Mouse (Mus musculus) lung, embryonic 14.5 days (tissue): ENCODE data around the gene Grk3. TPM values are rescaled to one million over a fixed set of nuclear protein-coding genes. Genes with fewer than 3 reads are reported as not detected.

ENCODE experiments used
- ATAC-seq: fragments of 200-750 bp; cut with Nextera tagmentation; 2 replicates; pipeline ENCODE4 v1.8.0; 2017; ENCODE audit warnings: mild to moderate bottlenecking, moderate TSS enrichment, moderate library complexity; ENCODE audit not compliant: insufficient read depth
- DNase-seq: peaks from one replicate; pipeline ENCODE4 v3.0.0-alpha.2; 2015
- H3K27ac ChIP-seq: fragments of 300-500 bp; sonication (generic); 2 replicates; pipeline ENCODE4 v1.5.1; 2014; ENCODE audit warnings: low read depth, mild to moderate bottlenecking, moderate library complexity
- H3K27me3 ChIP-seq: fragments of 300-500 bp; sonication (generic); 2 replicates; pipeline ENCODE4 v1.6.1; 2014; ENCODE audit warnings: low read length, control low read depth; ENCODE audit not compliant: insufficient read depth
- H3K36me3 ChIP-seq: fragments of 300-500 bp; sonication (generic); 2 replicates; pipeline ENCODE4 v1.6.1; 2014; ENCODE audit warnings: control low read depth; ENCODE audit not compliant: insufficient read depth
- H3K4me1 ChIP-seq: fragments of 300-500 bp; sonication (generic); 2 replicates; pipeline ENCODE4 v1.6.1; 2014; ENCODE audit warnings: antibody characterized with exemption, control low read depth; ENCODE audit not compliant: insufficient read depth
- H3K4me2 ChIP-seq: fragments of 300-500 bp; sonication (generic); 2 replicates; pipeline ENCODE4 v1.6.1; 2014; ENCODE audit warnings: mild to moderate bottlenecking
- H3K4me3 ChIP-seq: fragments of 300-500 bp; sonication (generic); 2 replicates; pipeline ENCODE4 v1.5.1; 2014; ENCODE audit warnings: low read depth, low read length
- H3K9ac ChIP-seq: fragments of 300-500 bp; sonication (generic); 2 replicates; pipeline ENCODE4 v1.6.1; 2014
- H3K9me3 ChIP-seq: fragments of 300-500 bp; sonication (generic); 2 replicates; pipeline ENCODE4 v1.6.1; 2016; ENCODE audit warnings: low read depth, low read length, control low read depth
- CTCF ChIP-seq: IDR thresholded peaks from 2 replicates; pipeline ENCODE4 v1.5.1; 2016; ENCODE audit warnings: antibody characterized with exemption, low read depth
- WGBS: fragments of 180-500 bp; shearing (Covaris S2); extraction: QIAGEN DNeasy Blood & Tissue Kit; methylation state at CpG from one replicate; pipeline ENCODE4 v1.1.7; 2014; 5-methylcytosine and 5-hydroxymethylcytosine counted together
- polyA plus RNA-seq: library from polyadenylated mRNA; unstranded; fragments of >200 nt; fragmentation: Nextera tagmentation; extraction: Ambion mirVana; gene quantifications from 2 replicates; pipeline ENCODE4 v1.2.1, GENCODE M21; 2014

The Grk3 gene
- polyA plus RNA-seq, 1 experiment from 2014 or later: 14.1 TPM

GRCm38 (mm10) chr5:113008496-113008895 is 7.1 kb downstream of the Grk3 start:
- Histone ChIP-seq H3K27ac (no peak overlapping the region), H3K9me3 (no peaks in the 10 kb centered on the region), H3K4me1 (no peaks in the 10 kb centered on the region), H3K27me3 (no peaks in the 10 kb centered on the region), H3K9ac (no peak overlapping the region), H3K4me2 (no peak overlapping the region), H3K4me3 (no peak overlapping the region), H3K36me3 (no peaks in the 10 kb centered on the region)
- ATAC-seq (no peak), DNase-seq (no peak)
- no peak for TF ChIP-seq CTCF
- 72% methylated on average over 2 of the region's 2 CpGs for WGBS

GRCm38 (mm10) chr5:113006997-113007396 is 8.6 kb downstream of the Grk3 start:
- ATAC-seq (no peak), DNase-seq (no peak)
- H3K27ac ChIP-seq: no peak overlapping the region
- TF ChIP-seq CTCF: no peak
- H3K4me1 ChIP-seq: no peaks in the 10 kb centered on the region
- H3K4me2 ChIP-seq: no peak overlapping the region
- H3K9me3 ChIP-seq: no peaks in the 10 kb centered on the region
- WGBS: 90% methylated on average over 7 of the region's 7 CpGs
- H3K9ac ChIP-seq: no peak overlapping the region
- H3K36me3 ChIP-seq: no peaks in the 10 kb centered on the region
- H3K4me3 ChIP-seq: no peak overlapping the region
- H3K27me3 ChIP-seq: no peaks in the 10 kb centered on the region

GRCm38 (mm10) chr5:113005941-113006391 is 9.6 kb downstream of the Grk3 start:
- H3K4me2 ChIP-seq: no peak overlapping the region
- H3K9me3 ChIP-seq: no peaks in the 10 kb centered on the region
- H3K27me3 ChIP-seq: no peaks in the 10 kb centered on the region
- H3K9ac ChIP-seq: no peak overlapping the region
- H3K4me3 ChIP-seq: no peak overlapping the region
- 73% methylated on average over 7 of the region's 7 CpGs for WGBS
- ATAC-seq (peak; percentile 13; the same call in 1 of the 2 replicates), DNase-seq (no peak)
- no peak for TF ChIP-seq CTCF
- no peaks in the 10 kb centered on the region for H3K4me1 ChIP-seq
- no peak overlapping the region for H3K27ac ChIP-seq
- H3K36me3 ChIP-seq: no peaks in the 10 kb centered on the region

- H3K4me2 ChIP-seq: no peak overlapping the region
- DNase-seq: no peak
- no peaks in the 10 kb centered on the region for H3K27me3 ChIP-seq
- WGBS: 53% methylated on average over 5 of the region's 5 CpGs
- H3K36me3 ChIP-seq: no peaks in the 10 kb centered on the region
- ATAC-seq: no peak
- no peak overlapping the region for H3K4me3 ChIP-seq
- H3K4me1 ChIP-seq: no peaks in the 10 kb centered on the region
- no peak for TF ChIP-seq CTCF
- no peaks in the 10 kb centered on the region for H3K9me3 ChIP-seq
- H3K27ac ChIP-seq: no peak overlapping the region
- H3K9ac ChIP-seq: no peak overlapping the region
These were observed 12.7 kb downstream of the Grk3 start for GRCm38 (mm10) chr5:113002821-113003380.

- no peak; the same call in 1 of the 2 replicates for ATAC-seq
- H3K27me3 ChIP-seq: no peaks in the 10 kb centered on the region
- no peak for DNase-seq
- no peak overlapping the region for H3K9ac ChIP-seq
- H3K4me3 ChIP-seq: no peak overlapping the region
- H3K36me3 ChIP-seq: no peaks in the 10 kb centered on the region
- no peaks in the 10 kb centered on the region; the same call in 1 of the 2 replicates for H3K9me3 ChIP-seq
- H3K4me1 ChIP-seq: no peaks in the 10 kb centered on the region
- no peak for TF ChIP-seq CTCF
- 75% methylated on average over 8 of the region's 8 CpGs for WGBS
- H3K4me2 ChIP-seq: no peak overlapping the region
- H3K27ac ChIP-seq: no peak overlapping the region
These were observed 16.4 kb downstream of the Grk3 start for GRCm38 (mm10) chr5:112999227-112999626.

- no peak overlapping the region for H3K27ac ChIP-seq
- no peak overlapping the region for H3K9ac ChIP-seq
- no peaks in the 10 kb centered on the region for H3K4me1 ChIP-seq
- no peak for DNase-seq
- TF ChIP-seq CTCF: no peak
- no peak for ATAC-seq
- no peak overlapping the region for H3K4me2 ChIP-seq
- H3K27me3 ChIP-seq: no peaks in the 10 kb centered on the region
- 47% methylated on average over 5 of the region's 5 CpGs for WGBS
- no peak overlapping the region for H3K4me3 ChIP-seq
- no peaks in the 10 kb centered on the region; the same call in 1 of the 2 replicates for H3K9me3 ChIP-seq
- H3K36me3 ChIP-seq: no peaks in the 10 kb centered on the region
These were observed 17.9 kb downstream of the Grk3 start for GRCm38 (mm10) chr5:112997516-112998186.

- TF ChIP-seq CTCF: no peak
- Histone ChIP-seq H3K4me2 (no peak overlapping the region), H3K9me3 (no peaks in the 10 kb centered on the region; the same call in 1 of the 2 replicates), H3K4me3 (no peak overlapping the region), H3K9ac (no peak overlapping the region), H3K4me1 (no peaks in the 10 kb centered on the region), H3K36me3 (no peaks in the 10 kb centered on the region), H3K27ac (no peak overlapping the region), H3K27me3 (no peaks in the 10 kb centered on the region)
- ATAC-seq (no peak), DNase-seq (no peak)
- 77% methylated on average over 9 of the region's 9 CpGs for WGBS
These were observed 24.3 kb downstream of the Grk3 start for GRCm38 (mm10) chr5:112991245-112991644.
